10 mouse cellular contexts compared by ENCODE assay signal in genomic region chr1:54853311-54854000, GRCm38 (mm10).
DNase-seq lines count a peak whose midpoint lies in the region; ATAC-seq lines count a peak whose summit lies in the region.
"Had no signal": no experiment of that assay in that cellular context is flagged by ENCODE, and none has a peak within 500 bp of the region (broad histone marks: within the 10 kb centered on the region; RNA-seq: fewer than 3 reads in every experiment).

No protein-coding gene starts in this region.

- WGBS in liver, embryonic 12.5 days (ENCODE audit: insufficient replicate concordance): 70% methylated on average over 11 of the region's 11 CpGs

- H3K36me3 ChIP-seq in liver, embryonic 12.5 days: no peaks in the 10 kb centered on the region
- H3K36me3 ChIP-seq: limb, embryonic 12.5 days had no signal

- no peak overlapping the region for H3K4me3 ChIP-seq in liver, embryonic 12.5 days
- H3K4me3 ChIP-seq: limb, embryonic 12.5 days had no signal

- H3K9me3 ChIP-seq in liver, embryonic 12.5 days (replicated peaks): no peaks in the 10 kb centered on the region
- H3K9me3 ChIP-seq: limb, embryonic 12.5 days had no signal

- peak; percentile 51; the same call in 1 of the 2 replicates for ATAC-seq in liver, embryonic 12.5 days

- H3K4me1 ChIP-seq in liver, embryonic 12.5 days: peaks cover 30% of the 10 kb centered on the region

- no peaks in the 10 kb centered on the region for H3K27me3 ChIP-seq in liver, embryonic 12.5 days (replicated peaks)
- H3K27me3 ChIP-seq: limb, embryonic 12.5 days had no signal

- H3K27ac ChIP-seq in liver, embryonic 12.5 days: no peak overlapping the region
- H3K27ac ChIP-seq: limb, embryonic 12.5 days had no signal

- H3K9ac ChIP-seq in liver, embryonic 12.5 days: no peak overlapping the region
- H3K9ac ChIP-seq: limb, embryonic 12.5 days had no signal

- no peak overlapping the region for H3K4me2 ChIP-seq in liver, embryonic 12.5 days
- H3K4me2 ChIP-seq: limb, embryonic 12.5 days had no signal

- DNase-seq in embryo, embryonic 10 days (ENCODE audit: low spot score): peak; percentile 32
- no peak for DNase-seq in embryo, embryonic 10.5 days (ENCODE audit: low spot score)
- DNase-seq in brain, adult 2 months (ENCODE audit: low read depth, low spot score): peak; percentile 16
- peak; percentile 57 for DNase-seq in kidney, adult 18-20 months
- no peak for DNase-seq in retina, postnatal 1 day
- DNase-seq in cerebellum, adult 8-10 months: no peak
- DNase-seq in ovary, postnatal 36 days (ENCODE audit: low spot score): no peak
- DNase-seq: adrenal gland, adult 2 months had no signal

Comparison
In these comparisons a context has a peak if more than half of its experiments do, and no peak if none do; other contexts are left out.
1. DNase-seq: peak in embryo, embryonic 10 days (single experiment), brain, adult 2 months (single experiment) and kidney, adult 18-20 months (single experiment); none in embryo, embryonic 10.5 days (single experiment), retina, postnatal 1 day (single experiment), cerebellum, adult 8-10 months (single experiment) and ovary, postnatal 36 days (single experiment).